ENCODE assay signal across 13 mouse cellular contexts in genomic region chr10:24972923-24973322, GRCm38 (mm10). TPM values are rescaled to one million over a fixed set of nuclear protein-coding genes. Genes with fewer than 3 reads are reported as not detected.
A peak's percentile ranks its signal among the peaks of the same experiment; 100 is the strongest.
DNase-seq lines count a peak whose midpoint lies in the region; ATAC-seq and TF ChIP-seq lines count a peak whose summit lies in the region.
"Had no signal": no experiment of that assay in that cellular context is flagged by ENCODE, and none has a peak within 500 bp of the region (broad histone marks: within the 10 kb centered on the region; RNA-seq: fewer than 3 reads in every experiment).

No protein-coding gene starts in this region.

- in situ Hi-C loops in Patski (cut with MboI; ENCODE audit: low pct_unique_long_range_greater_than_20kb): loop anchor here (25.0 kb wide), 1 partner anchor 514 kb away; no protein-coding TSS in a partner anchor

- H3K4me2 ChIP-seq in kidney, embryonic 15.5 days: no peak overlapping the region
- no peak overlapping the region for H3K4me2 ChIP-seq in limb, embryonic 12.5 days
- H3K4me2 ChIP-seq in forebrain, embryonic 13.5 days: no peak overlapping the region
- H3K4me2 ChIP-seq: liver, embryonic 15.5 days had no signal

- H3K9me3 ChIP-seq in kidney, embryonic 15.5 days (replicated peaks): no peaks in the 10 kb centered on the region
- no peaks in the 10 kb centered on the region; the same call in 1 of the 2 replicates for H3K9me3 ChIP-seq in limb, embryonic 12.5 days
- H3K9me3 ChIP-seq in forebrain, embryonic 13.5 days (replicated peaks): no peaks in the 10 kb centered on the region
- H3K9me3 ChIP-seq: liver, embryonic 15.5 days; midbrain, embryonic 10.5 days had no signal

- peak; percentile 52; the same call in 1 of the 2 replicates for ATAC-seq in kidney, embryonic 15.5 days (replicated peaks; ENCODE audit: low FRiP score)
- ATAC-seq in Patski: peak; percentile 67
- no peak for ATAC-seq in limb, embryonic 12.5 days (ENCODE audit: insufficient number of reproducible peaks, insufficient read depth, low FRiP score, low TSS enrichment, low read depth)
- ATAC-seq in forebrain, embryonic 13.5 days: no peak

- CTCF ChIA-PET in Patski (lab: Charles Lee): interaction anchor here (2.1 kb wide), 1 partner anchor 12 kb away, joined by 7 read pairs; no protein-coding TSS in a partner anchor

- H3K4me3 ChIP-seq in kidney, embryonic 15.5 days (replicated peaks): no peak overlapping the region
- no peak overlapping the region for H3K4me3 ChIP-seq in kidney, adult 2 months (ENCODE audit: insufficient read depth, low read depth, low read length)
- no peak overlapping the region for H3K4me3 ChIP-seq in limb, embryonic 12.5 days (replicated peaks)
- no peak overlapping the region for H3K4me3 ChIP-seq in cerebellum, adult 2 months (replicated peaks; ENCODE audit: insufficient read depth, low read depth, low read length)
- H3K4me3 ChIP-seq in forebrain, embryonic 13.5 days: no peak overlapping the region
- H3K4me3 ChIP-seq: liver, embryonic 15.5 days; midbrain, embryonic 10.5 days had no signal

- H3K27ac ChIP-seq in kidney, embryonic 15.5 days: no peak overlapping the region
- no peak overlapping the region for H3K27ac ChIP-seq in kidney, adult 2 months (ENCODE audit: insufficient read depth, low read depth, low read length)
- 0 out of 2 replicates have a peak overlapping the region, but pooled peaks have one; percentile 4 for H3K27ac ChIP-seq in limb, embryonic 12.5 days
- no peak overlapping the region for H3K27ac ChIP-seq in cerebellum, adult 2 months (ENCODE audit: insufficient read depth, low read length)
- H3K27ac ChIP-seq in forebrain, embryonic 13.5 days: no peak overlapping the region
- H3K27ac ChIP-seq: liver, embryonic 15.5 days; midbrain, embryonic 10.5 days had no signal

- H3K4me1 ChIP-seq in kidney, embryonic 15.5 days: peaks cover 13% of the 10 kb centered on the region
- no peaks in the 10 kb centered on the region for H3K4me1 ChIP-seq in kidney, adult 2 months (ENCODE audit: control insufficient read depth, insufficient read depth, low read length)
- H3K4me1 ChIP-seq in limb, embryonic 12.5 days (replicated peaks): peaks cover 6% of the 10 kb centered on the region
- H3K4me1 ChIP-seq in cerebellum, adult 2 months (ENCODE audit: control insufficient read depth, insufficient read depth, low read length): no peaks in the 10 kb centered on the region
- no peaks in the 10 kb centered on the region for H3K4me1 ChIP-seq in forebrain, embryonic 13.5 days
- H3K4me1 ChIP-seq: liver, embryonic 15.5 days had no signal

- POLR2A ChIA-PET in Patski (lab: Charles Lee): interaction anchor here (1.6 kb wide), 1 partner anchor 9 kb away, joined by 4 read pairs; no protein-coding TSS in a partner anchor

- TF ChIP-seq POLR2A in kidney, adult 2 months (IDR thresholded peaks at IDR 0.05; ENCODE audit: low read depth, low read length): no peak
- TF ChIP-seq POLR2A in cerebellum, adult 2 months (IDR thresholded peaks at IDR 0.05; ENCODE audit: borderline replicate concordance, insufficient read depth, low read length): no peak

- no peak for TF ChIP-seq CTCF in kidney, adult 2 months (conservative IDR thresholded peaks at IDR 0.05; ENCODE audit: insufficient read depth, insufficient read length, low read depth, low read length)
- no peak for TF ChIP-seq CTCF in Patski (IDR thresholded peaks at IDR 0.05)
- TF ChIP-seq CTCF in cerebellum, adult 2 months (IDR thresholded peaks at IDR 0.05; ENCODE audit: borderline replicate concordance, insufficient read depth, low read depth, low read length): no peak

- peak; percentile 41 for DNase-seq in embryo, embryonic 10 days (ENCODE audit: low spot score)
- DNase-seq in embryo, embryonic 11 days: no peak
- no peak for DNase-seq in kidney, adult 2 months
- DNase-seq in Patski (ENCODE audit: low read depth, low spot score): no peak
- no peak for DNase-seq in cerebellum, adult 2 months
- DNase-seq: cerebellum, adult 11 months; gastrocnemius, postnatal 25 days; heart, postnatal 36 days had no signal

- H3K27me3 ChIP-seq in kidney, embryonic 15.5 days: no peaks in the 10 kb centered on the region
- no peaks in the 10 kb centered on the region for H3K27me3 ChIP-seq in kidney, adult 2 months (replicated peaks; ENCODE audit: control insufficient read depth, insufficient read depth, low read length)
- H3K27me3 ChIP-seq in Patski: no peaks in the 10 kb centered on the region
- no peaks in the 10 kb centered on the region for H3K27me3 ChIP-seq in limb, embryonic 12.5 days
- no peaks in the 10 kb centered on the region for H3K27me3 ChIP-seq in cerebellum, adult 2 months (ENCODE audit: control insufficient read depth, insufficient read depth, low read length)
- no peaks in the 10 kb centered on the region for H3K27me3 ChIP-seq in forebrain, embryonic 13.5 days
- H3K27me3 ChIP-seq: liver, embryonic 15.5 days had no signal

- no peak overlapping the region for H3K9ac ChIP-seq in kidney, embryonic 15.5 days
- no peak overlapping the region for H3K9ac ChIP-seq in limb, embryonic 12.5 days (replicated peaks)
- no peak overlapping the region for H3K9ac ChIP-seq in forebrain, embryonic 13.5 days
- H3K9ac ChIP-seq: liver, embryonic 15.5 days had no signal

- WGBS in kidney, embryonic 15.5 days: 20% methylated on average over 4 of the region's 4 CpGs
- WGBS in kidney, adult 2 months: 23% methylated on average over 4 of the region's 4 CpGs
- WGBS in limb, embryonic 12.5 days: 50% methylated on average over 4 of the region's 4 CpGs
- 73% methylated on average over 4 of the region's 4 CpGs for WGBS in cerebellum, adult 2 months
- 81% methylated on average over 4 of the region's 4 CpGs for WGBS in forebrain, embryonic 13.5 days

- H3K36me3 ChIP-seq in kidney, embryonic 15.5 days: no peaks in the 10 kb centered on the region
- H3K36me3 ChIP-seq in kidney, adult 2 months (ENCODE audit: control insufficient read depth, insufficient read depth, low read length): no peaks in the 10 kb centered on the region
- no peaks in the 10 kb centered on the region for H3K36me3 ChIP-seq in limb, embryonic 12.5 days
- H3K36me3 ChIP-seq in forebrain, embryonic 13.5 days (ENCODE audit: poor library complexity, severe bottlenecking): no peaks in the 10 kb centered on the region
- H3K36me3 ChIP-seq: liver, embryonic 15.5 days; midbrain, embryonic 10.5 days had no signal

RNA-seq across cellular contexts. Expression of gene Arg1, which starts 45.6 kb away (rescaled TPM):
- 2.4 and 3.5 TPM in 2 replicates for polyA plus RNA-seq in kidney, embryonic 15.5 days (2015; fragmentation: Nextera tagmentation; extraction: Ambion mirVana)
- polyA plus RNA-seq in kidney, adult 2 months (2012; rRNA removed): 0.06 and 0.08 TPM in 2 replicates
- polyA plus RNA-seq in Patski (2021): 0.12 TPM
- polyA plus RNA-seq in limb, embryonic 12.5 days (2016; fragmentation: Nextera tagmentation; extraction: Ambion mirVana): 3.1 and 4.1 TPM in 2 replicates
- polyA plus RNA-seq in cerebellum, adult 2 months (2012; rRNA removed): 0.82 and 1.00 TPM in 2 replicates
- 0.76 and 1.2 TPM in 2 replicates for polyA plus RNA-seq in forebrain, embryonic 13.5 days (2015; fragmentation: Nextera tagmentation; extraction: Ambion mirVana)

Comparison
In these comparisons a context has a peak if more than half of its experiments do, and no peak if none do; other contexts are left out.
1. ATAC-seq: peak in kidney, embryonic 15.5 days (single experiment) and Patski (single experiment); none in limb, embryonic 12.5 days (single experiment) and forebrain, embryonic 13.5 days (single experiment).